14 mouse cellular contexts compared by ENCODE assay signal in genomic region chr9:111473686-111474457, GRCm38 (mm10). TPM values are rescaled to one million over a fixed set of nuclear protein-coding genes. Genes with fewer than 3 reads are reported as not detected.
DNase-seq lines count a peak whose midpoint lies in the region; ATAC-seq lines count a peak whose summit lies in the region.
"Had no signal": no experiment of that assay in that cellular context is flagged by ENCODE, and none has a peak within 500 bp of the region (broad histone marks: within the 10 kb centered on the region; RNA-seq: fewer than 3 reads in every experiment).

No protein-coding gene starts in this region.

- no peak overlapping the region for H3K4me3 ChIP-seq in hindbrain, embryonic 13.5 days
- H3K4me3 ChIP-seq in hindbrain, embryonic 14.5 days (replicated peaks; ENCODE audit: low read length) = no peak overlapping the region
- no peak overlapping the region for H3K4me3 ChIP-seq in heart, embryonic 11.5 days (ENCODE audit: low read depth, low read length)
- H3K4me3 ChIP-seq: liver, embryonic 13.5 days had no signal

- H3K9me3 ChIP-seq in hindbrain, embryonic 13.5 days = no peaks in the 10 kb centered on the region
- no peaks in the 10 kb centered on the region for H3K9me3 ChIP-seq in hindbrain, embryonic 14.5 days (ENCODE audit: control insufficient read depth, low read length)
- no peaks in the 10 kb centered on the region for H3K9me3 ChIP-seq in heart, embryonic 11.5 days (replicated peaks; ENCODE audit: control insufficient read depth, low read length)
- H3K9me3 ChIP-seq: liver, embryonic 13.5 days had no signal

- ATAC-seq in hindbrain, embryonic 13.5 days (ENCODE audit: low FRiP score) = no peak
- ATAC-seq in hindbrain, embryonic 14.5 days (ENCODE audit: low FRiP score) = no peak
- no peak for ATAC-seq in heart, embryonic 11.5 days (replicated peaks; ENCODE audit: insufficient number of reproducible peaks, low FRiP score, low TSS enrichment)
- ATAC-seq: intestine, postnatal 0 days had no signal

- peaks cover 37% of the 10 kb centered on the region for H3K4me1 ChIP-seq in hindbrain, embryonic 13.5 days (replicated peaks)
- peaks cover 30% of the 10 kb centered on the region for H3K4me1 ChIP-seq in hindbrain, embryonic 14.5 days (replicated peaks; ENCODE audit: control insufficient read depth, insufficient read depth, low read length)
- H3K4me1 ChIP-seq in heart, embryonic 11.5 days (ENCODE audit: control insufficient read depth, insufficient read depth, low read length) = no peaks in the 10 kb centered on the region
- H3K4me1 ChIP-seq: liver, embryonic 13.5 days had no signal

- peak overlapping the region; percentile 55 for H3K27ac ChIP-seq in hindbrain, embryonic 13.5 days
- H3K27ac ChIP-seq in hindbrain, embryonic 14.5 days = no peak overlapping the region; the same call in 1 of the 2 replicates
- no peak overlapping the region for H3K27ac ChIP-seq in heart, embryonic 11.5 days (ENCODE audit: low read depth, low read length)
- H3K27ac ChIP-seq: liver, embryonic 13.5 days; macrophage had no signal

- H3K9ac ChIP-seq in hindbrain, embryonic 13.5 days = no peak overlapping the region
- no peak overlapping the region for H3K9ac ChIP-seq in hindbrain, embryonic 14.5 days
- no peak overlapping the region for H3K9ac ChIP-seq in heart, embryonic 11.5 days (ENCODE audit: low read depth, low read length)
- H3K9ac ChIP-seq: liver, embryonic 13.5 days had no signal

- no peak for DNase-seq in hindbrain, embryonic 14.5 days (ENCODE audit: low spot score)
- peak; percentile 56 for DNase-seq in MN1 (ENCODE audit: low spot score)
- peak; percentile 82 for DNase-seq in kidney, adult 11 months
- peak; percentile 72 to 90 for DNase-seq in kidney, postnatal 25 days
- no peak for DNase-seq in urinary bladder, adult 2 months (ENCODE audit: low spot score)
- DNase-seq: cerebellum, adult 8-10 months; heart, postnatal 14 days; liver, embryonic 13.5 days had no signal

- H3K4me2 ChIP-seq in hindbrain, embryonic 13.5 days = no peak overlapping the region
- no peak overlapping the region for H3K4me2 ChIP-seq in hindbrain, embryonic 14.5 days (replicated peaks)
- no peak overlapping the region for H3K4me2 ChIP-seq in heart, embryonic 11.5 days
- H3K4me2 ChIP-seq: liver, embryonic 13.5 days had no signal

- H3K36me3 ChIP-seq in hindbrain, embryonic 13.5 days = no peaks in the 10 kb centered on the region
- no peaks in the 10 kb centered on the region for H3K36me3 ChIP-seq in hindbrain, embryonic 14.5 days (replicated peaks; ENCODE audit: control insufficient read depth, insufficient read depth)
- no peaks in the 10 kb centered on the region for H3K36me3 ChIP-seq in heart, embryonic 11.5 days (ENCODE audit: control insufficient read depth, insufficient read depth, low read length)
- H3K36me3 ChIP-seq: G1E; liver, embryonic 13.5 days had no signal

- 52% methylated on average over 21 of the region's 21 CpGs for WGBS in hindbrain, embryonic 13.5 days
- 43% methylated on average over 21 of the region's 21 CpGs for WGBS in hindbrain, embryonic 14.5 days
- WGBS in heart, embryonic 11.5 days (ENCODE audit: insufficient replicate concordance) = 72% methylated on average over 21 of the region's 21 CpGs

- H3K27me3 ChIP-seq in hindbrain, embryonic 13.5 days = no peaks in the 10 kb centered on the region
- no peaks in the 10 kb centered on the region for H3K27me3 ChIP-seq in hindbrain, embryonic 14.5 days (ENCODE audit: control insufficient read depth, insufficient read depth, low read length)
- H3K27me3 ChIP-seq in heart, embryonic 11.5 days (ENCODE audit: control insufficient read depth, insufficient read depth, low read length) = no peaks in the 10 kb centered on the region
- H3K27me3 ChIP-seq: liver, embryonic 13.5 days had no signal

RNA-seq across cellular contexts. Expression of gene Dclk3, which starts 35.0 kb away (rescaled TPM):
- polyA plus RNA-seq in hindbrain, embryonic 13.5 days (2015; fragmentation: Nextera tagmentation; extraction: Ambion mirVana) = 4.4 and 4.9 TPM in 2 replicates
- 6.2 and 7.1 TPM in 2 replicates for polyA plus RNA-seq in hindbrain, embryonic 14.5 days (2014; fragmentation: Nextera tagmentation; extraction: Ambion mirVana)
- polyA plus RNA-seq in heart, embryonic 11.5 days (2014; fragmentation: Nextera tagmentation; extraction: Ambion mirVana) = 1.3 and 2.0 TPM in 2 replicates
- 0.32 and 0.39 TPM in 2 replicates for polyA plus RNA-seq in urinary bladder, adult 2 months (2012; rRNA removed)
- polyA plus RNA-seq: C2C12; G1E; liver, embryonic 13.5 days; macrophage had no signal

Comparison
In these comparisons a context has a peak if more than half of its experiments do, and no peak if none do; other contexts are left out.
1. DNase-seq: peak in MN1 (single experiment), kidney, adult 11 months (single experiment) and kidney, postnatal 25 days (2 of 2); none in hindbrain, embryonic 14.5 days (single experiment) and urinary bladder, adult 2 months (single experiment).